Mouse (Mus musculus) neural tube, embryonic 11.5 days (tissue): ENCODE results near the gene Myrf. TPM values are rescaled to one million over a fixed set of nuclear protein-coding genes. Genes with fewer than 3 reads are reported as not detected.
A peak's percentile ranks its signal among the peaks of the same experiment; 100 is the strongest.

Experiments used
- ATAC-seq: fragments of 200-750 bp; cut with Nextera tagmentation; 2 replicates; pipeline ENCODE4 v1.8.0; 2017; ENCODE audit warnings: moderate number of reproducible peaks, mild to moderate bottlenecking, moderate TSS enrichment, moderate library complexity; ENCODE audit not compliant: insufficient read depth, low FRiP score, low TSS enrichment
- DNase-seq: peaks from one replicate; pipeline ENCODE4 v3.0.0-alpha.2; 2015; ENCODE audit warnings: low spot score
- H3K27ac ChIP-seq: fragments of 300-500 bp; sonication (generic); 2 replicates; pipeline ENCODE4 v1.5.1; 2014; ENCODE audit warnings: low read depth, mild to moderate bottlenecking, low read length
- H3K27me3 ChIP-seq: fragments of 300-500 bp; sonication (generic); 2 replicates; pipeline ENCODE4 v1.6.1; 2014; ENCODE audit warnings: mild to moderate bottlenecking, low read length, mixed read lengths; ENCODE audit not compliant: control insufficient read depth, insufficient read depth
- H3K36me3 ChIP-seq: fragments of 300-500 bp; sonication (generic); 2 replicates; pipeline ENCODE4 v1.6.1; 2014; ENCODE audit warnings: mild to moderate bottlenecking, low read length, moderate library complexity, mixed read lengths; ENCODE audit not compliant: control insufficient read depth, insufficient read depth
- H3K4me1 ChIP-seq: fragments of 300-500 bp; sonication (generic); 2 replicates; pipeline ENCODE4 v1.6.1; 2014; ENCODE audit warnings: low read length, mixed read lengths; ENCODE audit not compliant: control insufficient read depth, insufficient read depth
- H3K4me2 ChIP-seq: fragments of 300-500 bp; sonication (generic); 2 replicates; pipeline ENCODE4 v1.6.1; 2014; ENCODE audit warnings: low read depth, mild to moderate bottlenecking, moderate library complexity
- H3K4me3 ChIP-seq: fragments of 300-500 bp; sonication (generic); 2 replicates; pipeline ENCODE4 v1.5.1; 2014; ENCODE audit warnings: low read depth, low read length
- H3K9ac ChIP-seq: fragments of 300-500 bp; sonication (generic); 2 replicates; pipeline ENCODE4 v1.6.1; 2014; ENCODE audit warnings: mild to moderate bottlenecking, low read length
- H3K9me3 ChIP-seq: fragments of 300-500 bp; sonication (generic); 2 replicates; pipeline ENCODE4 v1.6.1; 2016; ENCODE audit warnings: low read length; ENCODE audit not compliant: control insufficient read depth
- WGBS: fragments of 180-500 bp; shearing (Covaris S2); extraction: QIAGEN DNeasy Blood & Tissue Kit; methylation state at CpG from one replicate; pipeline ENCODE4 v1.1.7; 2014; 5-methylcytosine and 5-hydroxymethylcytosine counted together
- polyA plus RNA-seq: library from polyadenylated mRNA; unstranded; fragments of >200 nt; fragmentation: Nextera tagmentation; extraction: Ambion mirVana; gene quantifications from 2 replicates; pipeline ENCODE4 v1.2.1, GENCODE M21; 2014

Myrf gene
- polyA plus RNA-seq, 1 experiment from 2014 or later: 1.8 TPM

- Histone ChIP-seq H3K27me3 (peaks cover 5% of the 10 kb centered on the region), H3K27ac (no peak overlapping the region), H3K4me1 (peaks cover 7% of the 10 kb centered on the region; the same call in 1 of the 2 replicates), H3K9me3 (no peaks in the 10 kb centered on the region), H3K9ac (no peak overlapping the region), H3K4me2 (no peak overlapping the region), H3K36me3 (0 out of 2 replicates have a peak, but pooled peaks cover 2% of the 10 kb centered on the region), H3K4me3 (no peak overlapping the region)
- ATAC-seq: peak; percentile 54; the same call in 1 of the 2 replicates
- 22% methylated on average over 14 of the region's 14 CpGs for whole genome bisulfite sequencing
- peak; percentile 79 for DNase-seq
Measured at GRCm38 (mm10) chr19:10266196-10266850, 25.8 kb upstream of the Myrf start.

- ATAC-seq (no peak), DNase-seq (no peak)
- Histone ChIP-seq H3K4me2 (no peak overlapping the region), H3K4me1 (no peaks in the 10 kb centered on the region), H3K9me3 (no peaks in the 10 kb centered on the region), H3K36me3 (0 out of 2 replicates have a peak, but pooled peaks cover 2% of the 10 kb centered on the region), H3K27ac (no peak overlapping the region), H3K4me3 (no peak overlapping the region), H3K9ac (no peak overlapping the region), H3K27me3 (no peaks in the 10 kb centered on the region)
- WGBS: 64% methylated on average over 7 of the region's 7 CpGs
Measured at GRCm38 (mm10) chr19:10261369-10261768, 20.8 kb upstream of the Myrf start.

- WGBS: 19% methylated on average over 6 of the region's 6 CpGs
Measured at GRCm38 (mm10) chr19:10258279-10259011, 17.9 kb upstream of the Myrf start.

GRCm38 (mm10) chr19:10248128-10248527 is 7.6 kb upstream of the Myrf start:
- H3K27ac ChIP-seq: no peak overlapping the region
- H3K4me1 ChIP-seq: no peaks in the 10 kb centered on the region
- H3K36me3 ChIP-seq: no peaks in the 10 kb centered on the region
- no peak for DNase-seq
- ATAC-seq: no peak
- H3K4me3 ChIP-seq: no peak overlapping the region
- H3K9ac ChIP-seq: no peak overlapping the region
- 53% methylated on average over 20 of the region's 20 CpGs for WGBS
- H3K4me2 ChIP-seq: no peak overlapping the region
- no peaks in the 10 kb centered on the region for H3K27me3 ChIP-seq
- H3K9me3 ChIP-seq: no peaks in the 10 kb centered on the region

More at GRCm38 (mm10) chr19:10258279-10259011, 17.9 kb upstream of the Myrf start:
- ATAC-seq: peak; percentile 38; the same call in 1 of the 2 replicates
- Histone ChIP-seq H3K36me3 (0 out of 2 replicates have a peak, but pooled peaks cover 2% of the 10 kb centered on the region), H3K27me3 (no peaks in the 10 kb centered on the region), H3K4me2 (no peak overlapping the region), H3K4me3 (no peak overlapping the region), H3K9ac (no peak overlapping the region), H3K27ac (no peak overlapping the region), H3K4me1 (no peaks in the 10 kb centered on the region), H3K9me3 (no peaks in the 10 kb centered on the region)
- DNase-seq: peak; percentile 82

- Histone ChIP-seq H3K27ac (no peak overlapping the region), H3K9ac (no peak overlapping the region), H3K9me3 (no peaks in the 10 kb centered on the region), H3K4me3 (no peak overlapping the region), H3K4me2 (no peak overlapping the region), H3K4me1 (no peaks in the 10 kb centered on the region), H3K36me3 (no peaks in the 10 kb centered on the region), H3K27me3 (no peaks in the 10 kb centered on the region)
- 47% methylated on average over 6 of the region's 6 CpGs for WGBS
- ATAC-seq: no peak
- DNase-seq: no peak
Measured at GRCm38 (mm10) chr19:10247165-10247564, 6.6 kb upstream of the Myrf start.

GRCm38 (mm10) chr19:10244183-10244582 is 3.6 kb upstream of the Myrf start:
- ATAC-seq (no peak), DNase-seq (no peak)
- Histone ChIP-seq H3K9ac (no peak overlapping the region; the same call in 1 of the 2 replicates), H3K27ac (no peak overlapping the region), H3K4me3 (no peak overlapping the region), H3K9me3 (no peaks in the 10 kb centered on the region), H3K4me1 (no peaks in the 10 kb centered on the region), H3K36me3 (no peaks in the 10 kb centered on the region), H3K4me2 (no peak overlapping the region), H3K27me3 (peaks cover 5% of the 10 kb centered on the region; the same call in 1 of the 2 replicates)
- WGBS: 30% methylated on average over 3 of the region's 3 CpGs

- Histone ChIP-seq H3K27ac (no peak overlapping the region), H3K4me3 (no peak overlapping the region), H3K9ac (no peak overlapping the region), H3K36me3 (no peaks in the 10 kb centered on the region), H3K4me1 (no peaks in the 10 kb centered on the region), H3K4me2 (no peak overlapping the region), H3K9me3 (no peaks in the 10 kb centered on the region), H3K27me3 (peaks cover 5% of the 10 kb centered on the region; the same call in 1 of the 2 replicates)
- WGBS: 2% methylated on average over 8 of the region's 8 CpGs
- DNase-seq: no peak
- no peak for ATAC-seq
Measured at GRCm38 (mm10) chr19:10242916-10243315, 2.4 kb upstream of the Myrf start.

GRCm38 (mm10) chr19:10239975-10240653 is 434 bp downstream of the Myrf start:
- ATAC-seq (peak; percentile 48; the same call in 1 of the 2 replicates), DNase-seq (peak; percentile 37)
- WGBS: 4% methylated on average over 25 of the region's 26 CpGs
- H3K36me3 ChIP-seq: no peaks in the 10 kb centered on the region
- H3K9me3 ChIP-seq: no peaks in the 10 kb centered on the region
- H3K4me1 ChIP-seq: no peaks in the 10 kb centered on the region
- H3K4me2 ChIP-seq: peak overlapping the region; percentile 68
- no peak overlapping the region for H3K27ac ChIP-seq
- H3K27me3 ChIP-seq: peaks cover 5% of the 10 kb centered on the region; the same call in 1 of the 2 replicates
- H3K4me3 ChIP-seq: peak overlapping the region; percentile 38
- peak overlapping the region; percentile 57 for H3K9ac ChIP-seq
